Mouse (Mus musculus) hindbrain, embryonic 12.5 days (tissue): ENCODE data around the gene Cacfd1. TPM values are rescaled to one million over a fixed set of nuclear protein-coding genes. Genes with fewer than 3 reads are reported as not detected.

ENCODE experiments used
- ATAC-seq: fragments of 200-750 bp; cut with Nextera tagmentation; 2 replicates; pipeline ENCODE4 v1.8.0; 2017; ENCODE audit warnings: moderate TSS enrichment; ENCODE audit not compliant: low FRiP score
- H3K27ac ChIP-seq: fragments of 300-500 bp; sonication (generic); 2 replicates; pipeline ENCODE4 v1.5.1; 2016; ENCODE audit warnings: mild to moderate bottlenecking
- H3K27me3 ChIP-seq: fragments of 300-500 bp; sonication (generic); 2 replicates; pipeline ENCODE4 v1.6.1; 2016; ENCODE audit warnings: mild to moderate bottlenecking
- H3K36me3 ChIP-seq: fragments of 300-500 bp; sonication (generic); 2 replicates; pipeline ENCODE4 v1.6.1; 2016; ENCODE audit warnings: mild to moderate bottlenecking
- H3K4me1 ChIP-seq: fragments of 300-500 bp; sonication (generic); 2 replicates; pipeline ENCODE4 v1.6.1; 2016
- H3K4me2 ChIP-seq: fragments of 300-500 bp; sonication (generic); replicated peaks from 2 replicates; pipeline ENCODE4 v1.6.1; 2016; ENCODE audit warnings: mild to moderate bottlenecking
- H3K4me3 ChIP-seq: fragments of 300-500 bp; sonication (generic); 2 replicates; pipeline ENCODE4 v1.5.1; 2016; ENCODE audit warnings: mild to moderate bottlenecking
- H3K9ac ChIP-seq: fragments of 300-500 bp; sonication (generic); 2 replicates; pipeline ENCODE4 v1.6.1; 2016; ENCODE audit warnings: mild to moderate bottlenecking, moderate library complexity
- H3K9me3 ChIP-seq: fragments of 300-500 bp; sonication (generic); replicated peaks from 2 replicates; pipeline ENCODE4 v1.6.1; 2016; ENCODE audit warnings: mild to moderate bottlenecking
- WGBS: fragments of 180-500 bp; shearing (Covaris S2); methylation state at CpG from one replicate; pipeline ENCODE4 v1.1.7; 2016; 5-methylcytosine and 5-hydroxymethylcytosine counted together
- polyA plus RNA-seq: library from polyadenylated mRNA; unstranded; fragments of >200 nt; fragmentation: Nextera tagmentation; extraction: Ambion mirVana; gene quantifications from 2 replicates; pipeline ENCODE4 v1.2.1, GENCODE M21; 2016

The Cacfd1 gene
- polyA plus RNA-seq, 1 experiment from 2014 or later = 115 TPM

GRCm38 (mm10) chr2:27028437-27029015, 18.8 kb downstream of the Cacfd1 start:
- ATAC-seq = no peak; the same call in 1 of the 2 replicates
- Histone ChIP-seq H3K9me3 (no peaks in the 10 kb centered on the region), H3K36me3 (no peaks in the 10 kb centered on the region), H3K27me3 (peaks cover 23% of the 10 kb centered on the region), H3K4me3 (peak overlapping the region; percentile 30; the same call in 1 of the 2 replicates), H3K4me1 (peaks cover 12% of the 10 kb centered on the region), H3K9ac (0 out of 2 replicates have a peak overlapping the region, but pooled peaks have one; percentile 1), H3K27ac (no peak overlapping the region), H3K4me2 (peak overlapping the region; percentile 52)
- WGBS = 73% methylated on average over 4 of the region's 4 CpGs

- Histone ChIP-seq H3K9me3 (no peaks in the 10 kb centered on the region), H3K4me2 (no peak overlapping the region), H3K27me3 (peaks cover 20% of the 10 kb centered on the region), H3K27ac (no peak overlapping the region), H3K36me3 (no peaks in the 10 kb centered on the region), H3K4me3 (no peak overlapping the region), H3K9ac (no peak overlapping the region), H3K4me1 (peaks cover 5% of the 10 kb centered on the region; the same call in 1 of the 2 replicates)
- ATAC-seq = no peak
- WGBS = 89% methylated on average over 2 of the region's 2 CpGs
These were observed 22.6 kb downstream of the Cacfd1 start for GRCm38 (mm10) chr2:27032361-27032760.

- H3K36me3 ChIP-seq = no peaks in the 10 kb centered on the region
- WGBS = 73% methylated on average over 3 of the region's 3 CpGs
- H3K4me1 ChIP-seq = no peaks in the 10 kb centered on the region; the same call in 1 of the 2 replicates
- no peak for ATAC-seq
- H3K4me2 ChIP-seq = no peak overlapping the region
- peaks cover 5% of the 10 kb centered on the region for H3K27me3 ChIP-seq
- no peaks in the 10 kb centered on the region for H3K9me3 ChIP-seq
- H3K27ac ChIP-seq = no peak overlapping the region
- H3K9ac ChIP-seq = no peak overlapping the region
- H3K4me3 ChIP-seq = no peak overlapping the region
These were observed 26.3 kb downstream of the Cacfd1 start for GRCm38 (mm10) chr2:27036003-27036402.

GRCm38 (mm10) chr2:27037008-27037407, 27.3 kb downstream of the Cacfd1 start:
- H3K36me3 ChIP-seq = no peaks in the 10 kb centered on the region
- no peak overlapping the region for H3K9ac ChIP-seq

GRCm38 (mm10) chr2:27038596-27038995, 28.9 kb downstream of the Cacfd1 start:
- no peaks in the 10 kb centered on the region; the same call in 1 of the 2 replicates for H3K4me1 ChIP-seq
- WGBS = 7% methylated on average over 3 of the region's 3 CpGs
- peak; percentile 26; the same call in 1 of the 2 replicates for ATAC-seq
- H3K27me3 ChIP-seq = peaks cover 7% of the 10 kb centered on the region
- H3K4me3 ChIP-seq = no peak overlapping the region
- no peak overlapping the region for H3K4me2 ChIP-seq
- no peaks in the 10 kb centered on the region for H3K9me3 ChIP-seq
- H3K27ac ChIP-seq = no peak overlapping the region
- H3K9ac ChIP-seq = no peak overlapping the region
- H3K36me3 ChIP-seq = no peaks in the 10 kb centered on the region

More at GRCm38 (mm10) chr2:27037008-27037407, 27.3 kb downstream of the Cacfd1 start:
- 69% methylated on average over 4 of the region's 4 CpGs for WGBS
- Histone ChIP-seq H3K4me3 (no peak overlapping the region), H3K27ac (no peak overlapping the region), H3K4me2 (no peak overlapping the region), H3K9me3 (no peaks in the 10 kb centered on the region), H3K27me3 (peaks cover 7% of the 10 kb centered on the region), H3K4me1 (no peaks in the 10 kb centered on the region; the same call in 1 of the 2 replicates)
- ATAC-seq = 0 out of 2 replicates have a peak, but pooled peaks have one; percentile 35

- no peak for ATAC-seq
- Histone ChIP-seq H3K27ac (no peak overlapping the region), H3K9me3 (no peaks in the 10 kb centered on the region), H3K36me3 (no peaks in the 10 kb centered on the region), H3K4me3 (no peak overlapping the region), H3K27me3 (peaks cover 7% of the 10 kb centered on the region), H3K9ac (no peak overlapping the region), H3K4me1 (peaks cover 2% of the 10 kb centered on the region; the same call in 1 of the 2 replicates), H3K4me2 (no peak overlapping the region)
- 0% methylated on average over 1 of the region's 1 CpGs for WGBS
These were observed 29.6 kb downstream of the Cacfd1 start for GRCm38 (mm10) chr2:27039286-27039685.

- Histone ChIP-seq H3K36me3 (no peaks in the 10 kb centered on the region), H3K4me2 (no peak overlapping the region), H3K4me3 (no peak overlapping the region), H3K9me3 (no peaks in the 10 kb centered on the region), H3K9ac (no peak overlapping the region), H3K27me3 (peaks cover 12% of the 10 kb centered on the region; the same call in 1 of the 2 replicates), H3K4me1 (peaks cover 2% of the 10 kb centered on the region; the same call in 1 of the 2 replicates), H3K27ac (no peak overlapping the region)
- 72% methylated on average over 8 of the region's 8 CpGs for WGBS
- ATAC-seq = no peak
These were observed 32.6 kb downstream of the Cacfd1 start for GRCm38 (mm10) chr2:27042131-27042844.

GRCm38 (mm10) chr2:27043461-27043860, 33.7 kb downstream of the Cacfd1 start:
- Histone ChIP-seq H3K27ac (no peak overlapping the region), H3K9ac (no peak overlapping the region), H3K4me1 (peaks cover 2% of the 10 kb centered on the region; the same call in 1 of the 2 replicates), H3K36me3 (no peaks in the 10 kb centered on the region), H3K27me3 (peaks cover 12% of the 10 kb centered on the region; the same call in 1 of the 2 replicates), H3K4me2 (no peak overlapping the region), H3K9me3 (no peaks in the 10 kb centered on the region), H3K4me3 (no peak overlapping the region)
- 23% methylated on average over 3 of the region's 3 CpGs for WGBS
- ATAC-seq = peak; percentile 95

- Histone ChIP-seq H3K9ac (no peak overlapping the region), H3K27ac (no peak overlapping the region), H3K4me2 (no peak overlapping the region), H3K27me3 (peaks cover 12% of the 10 kb centered on the region; the same call in 1 of the 2 replicates), H3K4me1 (peaks cover 2% of the 10 kb centered on the region; the same call in 1 of the 2 replicates), H3K9me3 (no peaks in the 10 kb centered on the region), H3K36me3 (no peaks in the 10 kb centered on the region), H3K4me3 (no peak overlapping the region)
- WGBS = 71% methylated on average over 4 of the region's 4 CpGs
- no peak for ATAC-seq
These were observed 34.4 kb downstream of the Cacfd1 start for GRCm38 (mm10) chr2:27044166-27044565.

- no peak overlapping the region for H3K27ac ChIP-seq
- 88% methylated on average over 3 of the region's 3 CpGs for WGBS
These were observed 34.9 kb downstream of the Cacfd1 start for GRCm38 (mm10) chr2:27044641-27045040.

GRCm38 (mm10) chr2:27045979-27046770, 36.4 kb downstream of the Cacfd1 start:
- Histone ChIP-seq H3K27ac (no peak overlapping the region), H3K4me1 (peaks cover 2% of the 10 kb centered on the region; the same call in 1 of the 2 replicates), H3K9ac (no peak overlapping the region), H3K4me2 (no peak overlapping the region), H3K9me3 (no peaks in the 10 kb centered on the region), H3K36me3 (no peaks in the 10 kb centered on the region), H3K4me3 (no peak overlapping the region), H3K27me3 (0 out of 2 replicates have a peak, but pooled peaks cover 8% of the 10 kb centered on the region)
- no peak for ATAC-seq
- WGBS = 70% methylated on average over 8 of the region's 8 CpGs

More at GRCm38 (mm10) chr2:27044641-27045040, 34.9 kb downstream of the Cacfd1 start:
- no peaks in the 10 kb centered on the region for H3K36me3 ChIP-seq
- H3K27me3 ChIP-seq = 0 out of 2 replicates have a peak, but pooled peaks cover 8% of the 10 kb centered on the region
- no peaks in the 10 kb centered on the region for H3K9me3 ChIP-seq
- H3K9ac ChIP-seq = no peak overlapping the region
- peaks cover 2% of the 10 kb centered on the region; the same call in 1 of the 2 replicates for H3K4me1 ChIP-seq
- no peak for ATAC-seq
- H3K4me2 ChIP-seq = no peak overlapping the region
- H3K4me3 ChIP-seq = no peak overlapping the region

GRCm38 (mm10) chr2:27049408-27049807, 39.7 kb downstream of the Cacfd1 start:
- WGBS = 42% methylated on average over 6 of the region's 6 CpGs
- H3K4me2 ChIP-seq = no peak overlapping the region
- H3K36me3 ChIP-seq = no peaks in the 10 kb centered on the region
- H3K9ac ChIP-seq = no peak overlapping the region
- H3K4me1 ChIP-seq = no peaks in the 10 kb centered on the region
- ATAC-seq = no peak
- no peak overlapping the region for H3K4me3 ChIP-seq
- H3K27me3 ChIP-seq = 0 out of 2 replicates have a peak, but pooled peaks cover 5% of the 10 kb centered on the region
- no peaks in the 10 kb centered on the region for H3K9me3 ChIP-seq
- H3K27ac ChIP-seq = no peak overlapping the region
